Mouse (Mus musculus) lung, embryonic 14.5 days (tissue): ENCODE measurements around the gene Tnip1. TPM values are rescaled to one million over a fixed set of nuclear protein-coding genes. Genes with fewer than 3 reads are reported as not detected.
A peak's percentile ranks its signal among the peaks of the same experiment; 100 is the strongest.

Experiments used
- ATAC-seq: fragments of 200-750 bp; cut with Nextera tagmentation; 2 replicates; pipeline ENCODE4 v1.8.0; 2017; ENCODE audit warnings: mild to moderate bottlenecking, moderate TSS enrichment, moderate library complexity; ENCODE audit not compliant: insufficient read depth
- DNase-seq: peaks from one replicate; pipeline ENCODE4 v3.0.0-alpha.2; 2015
- H3K27ac ChIP-seq: fragments of 300-500 bp; sonication (generic); 2 replicates; pipeline ENCODE4 v1.5.1; 2014; ENCODE audit warnings: low read depth, mild to moderate bottlenecking, moderate library complexity
- H3K27me3 ChIP-seq: fragments of 300-500 bp; sonication (generic); 2 replicates; pipeline ENCODE4 v1.6.1; 2014; ENCODE audit warnings: low read length, control low read depth; ENCODE audit not compliant: insufficient read depth
- H3K36me3 ChIP-seq: fragments of 300-500 bp; sonication (generic); 2 replicates; pipeline ENCODE4 v1.6.1; 2014; ENCODE audit warnings: control low read depth; ENCODE audit not compliant: insufficient read depth
- H3K4me1 ChIP-seq: fragments of 300-500 bp; sonication (generic); 2 replicates; pipeline ENCODE4 v1.6.1; 2014; ENCODE audit warnings: antibody characterized with exemption, control low read depth; ENCODE audit not compliant: insufficient read depth
- H3K4me2 ChIP-seq: fragments of 300-500 bp; sonication (generic); 2 replicates; pipeline ENCODE4 v1.6.1; 2014; ENCODE audit warnings: mild to moderate bottlenecking
- H3K4me3 ChIP-seq: fragments of 300-500 bp; sonication (generic); 2 replicates; pipeline ENCODE4 v1.5.1; 2014; ENCODE audit warnings: low read depth, low read length
- H3K9ac ChIP-seq: fragments of 300-500 bp; sonication (generic); 2 replicates; pipeline ENCODE4 v1.6.1; 2014
- H3K9me3 ChIP-seq: fragments of 300-500 bp; sonication (generic); 2 replicates; pipeline ENCODE4 v1.6.1; 2016; ENCODE audit warnings: low read depth, low read length, control low read depth
- CTCF ChIP-seq: IDR thresholded peaks from 2 replicates; pipeline ENCODE4 v1.5.1; 2016; ENCODE audit warnings: antibody characterized with exemption, low read depth
- WGBS: fragments of 180-500 bp; shearing (Covaris S2); extraction: QIAGEN DNeasy Blood & Tissue Kit; methylation state at CpG from one replicate; pipeline ENCODE4 v1.1.7; 2014; 5-methylcytosine and 5-hydroxymethylcytosine counted together
- polyA plus RNA-seq: library from polyadenylated mRNA; unstranded; fragments of >200 nt; fragmentation: Nextera tagmentation; extraction: Ambion mirVana; gene quantifications from 2 replicates; pipeline ENCODE4 v1.2.1, GENCODE M21; 2014

The Tnip1 gene
- polyA plus RNA-seq, 1 experiment from 2014 or later: 14.3 TPM

GRCm38 (mm10) chr11:54892091-54892490, 70.6 kb downstream of the Tnip1 start:
- no peak overlapping the region for H3K4me3 ChIP-seq
- no peaks in the 10 kb centered on the region for H3K4me1 ChIP-seq
- no peak for TF ChIP-seq CTCF
- no peak overlapping the region for H3K4me2 ChIP-seq
- 35% methylated on average over 7 of the region's 7 CpGs for WGBS
- DNase-seq: no peak
- ATAC-seq: no peak
- H3K9me3 ChIP-seq: no peaks in the 10 kb centered on the region
- no peaks in the 10 kb centered on the region for H3K36me3 ChIP-seq
- H3K27ac ChIP-seq: no peak overlapping the region
- no peaks in the 10 kb centered on the region for H3K27me3 ChIP-seq
- H3K9ac ChIP-seq: no peak overlapping the region

DNA sequence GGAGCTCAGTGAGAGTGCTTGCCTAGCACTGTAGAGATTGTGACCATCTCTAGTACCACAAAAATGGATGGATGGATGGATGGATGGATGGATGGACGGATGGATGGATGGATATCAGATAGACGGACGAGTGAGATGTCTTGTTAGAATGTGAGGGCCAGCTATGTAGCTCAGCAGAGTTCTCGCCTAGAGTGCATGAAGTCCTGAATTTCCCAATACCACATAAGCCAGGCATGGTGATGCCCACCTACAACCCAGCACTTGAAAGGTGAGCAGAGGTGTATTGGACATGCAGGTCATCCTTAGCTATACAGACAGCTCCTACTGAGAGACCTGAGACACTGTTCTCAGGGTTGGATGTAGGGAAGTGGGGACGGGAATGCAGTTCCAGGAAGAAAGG, 71.4 kb downstream of the Tnip1 start:
- Histone ChIP-seq H3K9ac (no peak overlapping the region), H3K9me3 (no peaks in the 10 kb centered on the region), H3K27ac (no peak overlapping the region), H3K4me3 (no peak overlapping the region), H3K27me3 (no peaks in the 10 kb centered on the region), H3K4me2 (no peak overlapping the region), H3K4me1 (no peaks in the 10 kb centered on the region), H3K36me3 (no peaks in the 10 kb centered on the region)
- 80% methylated on average over 5 of the region's 5 CpGs for WGBS
- ATAC-seq (no peak), DNase-seq (no peak)
- TF ChIP-seq CTCF: no peak

DNA sequence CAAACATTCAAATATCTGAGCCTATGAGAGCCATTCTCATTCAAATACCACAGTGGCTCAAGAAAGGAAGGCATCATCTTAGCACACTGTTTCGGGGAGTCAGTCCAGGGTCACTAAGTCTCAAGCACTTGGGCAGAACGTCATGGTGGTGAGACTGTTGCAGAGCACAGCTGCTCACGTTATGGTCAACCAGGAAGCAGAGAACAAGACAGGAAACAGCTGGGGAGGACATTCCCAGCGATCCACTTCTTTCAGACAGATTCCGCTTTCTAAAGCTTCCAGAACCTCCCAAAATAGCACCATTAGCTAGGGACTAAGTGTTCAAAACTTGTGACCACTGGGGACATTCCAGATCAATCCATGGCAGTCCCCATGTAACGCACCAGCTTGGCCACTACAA, 74.8 kb downstream of the Tnip1 start:
- Histone ChIP-seq H3K27ac (no peak overlapping the region), H3K4me1 (no peaks in the 10 kb centered on the region), H3K36me3 (no peaks in the 10 kb centered on the region), H3K9me3 (no peaks in the 10 kb centered on the region), H3K27me3 (no peaks in the 10 kb centered on the region), H3K4me2 (no peak overlapping the region), H3K4me3 (no peak overlapping the region), H3K9ac (no peak overlapping the region)
- DNase-seq (no peak), ATAC-seq (no peak)
- TF ChIP-seq CTCF: no peak
- 56% methylated on average over 6 of the region's 6 CpGs for WGBS

DNA sequence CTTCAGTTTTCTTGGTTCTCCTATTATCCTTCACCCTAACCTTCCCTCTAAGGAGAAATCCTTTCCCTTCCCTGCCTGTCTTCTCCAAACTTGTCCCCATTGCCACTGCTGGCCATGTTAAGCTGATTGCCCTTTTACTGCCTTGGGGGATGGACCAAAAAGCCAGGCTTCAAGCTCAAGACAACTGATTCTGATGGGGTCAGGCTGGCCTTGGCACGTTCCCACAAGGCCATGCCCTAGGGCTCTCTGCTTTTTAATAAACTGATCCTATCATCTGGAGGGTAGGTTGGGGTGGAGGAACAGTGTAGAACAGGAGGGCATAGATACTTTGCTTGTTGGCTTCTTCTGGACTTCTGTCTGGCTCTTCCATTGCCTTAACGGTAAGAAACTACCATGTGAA, 77.3 kb downstream of the Tnip1 start:
- no peaks in the 10 kb centered on the region; the same call in 1 of the 2 replicates for H3K4me1 ChIP-seq
- 81% methylated on average over 2 of the region's 2 CpGs for WGBS
- H3K27me3 ChIP-seq: no peaks in the 10 kb centered on the region
- DNase-seq (no peak), ATAC-seq (no peak)
- no peak overlapping the region for H3K27ac ChIP-seq
- no peak overlapping the region for H3K4me2 ChIP-seq
- no peaks in the 10 kb centered on the region for H3K9me3 ChIP-seq
- no peaks in the 10 kb centered on the region for H3K36me3 ChIP-seq
- H3K4me3 ChIP-seq: no peak overlapping the region
- H3K9ac ChIP-seq: no peak overlapping the region
- no peak for TF ChIP-seq CTCF

- peak; percentile 68; the same call in 1 of the 2 replicates for ATAC-seq
Observed at GRCm38 (mm10) chr11:54884937-54885336, 77.8 kb downstream of the Tnip1 start.

DNA sequence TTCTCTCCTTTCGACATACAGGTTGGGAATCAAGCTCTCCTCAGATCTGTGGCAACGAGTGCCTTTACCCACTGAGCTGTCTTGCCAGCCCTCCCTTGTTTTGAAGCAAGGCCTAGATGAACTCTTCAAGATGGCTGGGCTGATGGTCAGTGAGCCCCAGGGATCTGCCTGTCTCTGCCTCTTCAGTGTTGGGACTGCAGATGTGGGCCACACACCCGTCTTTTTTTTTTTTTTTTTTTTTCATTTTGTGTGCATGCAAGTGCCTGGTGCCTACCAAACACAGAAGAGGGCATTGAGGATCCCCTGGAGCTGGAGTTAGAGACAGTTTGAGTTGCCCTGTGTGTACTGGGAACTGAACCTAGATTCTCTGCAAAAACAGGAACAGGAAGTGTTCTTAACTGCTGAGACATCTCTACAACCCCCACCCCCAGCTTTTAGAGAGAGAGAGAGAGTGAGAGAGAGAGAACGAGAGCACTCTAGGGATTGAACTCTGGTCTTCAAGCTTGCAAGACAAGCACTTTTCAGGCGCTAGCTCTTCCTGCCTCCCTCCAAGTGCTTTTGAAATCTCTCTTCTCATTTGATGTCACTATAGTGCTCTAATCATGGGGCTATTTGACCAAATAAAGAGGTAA, 78.4 kb downstream of the Tnip1 start:
- H3K4me1 ChIP-seq: no peaks in the 10 kb centered on the region; the same call in 1 of the 2 replicates
- H3K27ac ChIP-seq: no peak overlapping the region
- H3K4me3 ChIP-seq: no peak overlapping the region
- no peak for ATAC-seq
- no peak for TF ChIP-seq CTCF
- H3K9me3 ChIP-seq: no peaks in the 10 kb centered on the region
- H3K36me3 ChIP-seq: no peaks in the 10 kb centered on the region
- no peak overlapping the region for H3K4me2 ChIP-seq
- H3K9ac ChIP-seq: no peak overlapping the region
- peak; percentile 42 for DNase-seq
- 65% methylated on average over 5 of the region's 5 CpGs for WGBS
- H3K27me3 ChIP-seq: no peaks in the 10 kb centered on the region

More at GRCm38 (mm10) chr11:54884937-54885336, 77.8 kb downstream of the Tnip1 start:
- Histone ChIP-seq H3K27ac (no peak overlapping the region), H3K36me3 (no peaks in the 10 kb centered on the region), H3K9ac (no peak overlapping the region), H3K9me3 (no peaks in the 10 kb centered on the region), H3K4me2 (no peak overlapping the region), H3K4me3 (no peak overlapping the region), H3K27me3 (no peaks in the 10 kb centered on the region), H3K4me1 (no peaks in the 10 kb centered on the region; the same call in 1 of the 2 replicates)
- peak; percentile 72 for DNase-seq
- TF ChIP-seq CTCF: no peak
- 14% methylated on average over 5 of the region's 5 CpGs for WGBS

DNA sequence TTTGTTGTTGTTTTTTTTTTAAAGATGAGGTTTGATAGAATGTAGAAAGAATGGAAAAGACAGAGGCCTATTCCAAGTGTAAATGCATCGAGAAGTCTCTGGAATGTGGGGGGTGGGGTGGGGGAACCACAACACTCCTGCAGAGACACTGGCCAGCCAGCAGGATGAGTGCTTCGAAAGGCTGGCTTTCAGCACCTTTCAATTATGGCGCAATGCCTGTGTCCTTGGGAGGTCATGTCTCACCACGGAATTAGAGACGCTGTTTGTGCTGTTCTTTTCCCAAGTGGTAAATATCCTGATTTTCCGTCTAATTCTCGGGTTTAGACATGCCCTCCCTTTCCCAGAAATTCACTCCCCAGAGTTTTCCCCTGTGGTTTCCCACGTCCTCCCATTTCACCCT, 80.0 kb downstream of the Tnip1 start:
- 24% methylated on average over 8 of the region's 8 CpGs for WGBS
- no peak overlapping the region for H3K27ac ChIP-seq
- ATAC-seq (0 out of 2 replicates have a peak, but pooled peaks have one; percentile 42), DNase-seq (peak; percentile 69)
- H3K27me3 ChIP-seq: no peaks in the 10 kb centered on the region
- no peak overlapping the region for H3K4me2 ChIP-seq
- H3K9ac ChIP-seq: no peak overlapping the region
- no peak overlapping the region for H3K4me3 ChIP-seq
- H3K4me1 ChIP-seq: no peaks in the 10 kb centered on the region; the same call in 1 of the 2 replicates
- H3K36me3 ChIP-seq: no peaks in the 10 kb centered on the region
- peak; percentile 24; the same call in 1 of the 2 replicates for TF ChIP-seq CTCF
- H3K9me3 ChIP-seq: no peaks in the 10 kb centered on the region
